Mouse (Mus musculus) B cell, adult 2 months (primary cell): ENCODE results near the gene Thsd7b.

ENCODE experiments used
- DNase-seq, 2 experiments: peaks; one replicate each; pipeline ENCODE4 v3.0.0; 2022

Thsd7b gene

DNA sequence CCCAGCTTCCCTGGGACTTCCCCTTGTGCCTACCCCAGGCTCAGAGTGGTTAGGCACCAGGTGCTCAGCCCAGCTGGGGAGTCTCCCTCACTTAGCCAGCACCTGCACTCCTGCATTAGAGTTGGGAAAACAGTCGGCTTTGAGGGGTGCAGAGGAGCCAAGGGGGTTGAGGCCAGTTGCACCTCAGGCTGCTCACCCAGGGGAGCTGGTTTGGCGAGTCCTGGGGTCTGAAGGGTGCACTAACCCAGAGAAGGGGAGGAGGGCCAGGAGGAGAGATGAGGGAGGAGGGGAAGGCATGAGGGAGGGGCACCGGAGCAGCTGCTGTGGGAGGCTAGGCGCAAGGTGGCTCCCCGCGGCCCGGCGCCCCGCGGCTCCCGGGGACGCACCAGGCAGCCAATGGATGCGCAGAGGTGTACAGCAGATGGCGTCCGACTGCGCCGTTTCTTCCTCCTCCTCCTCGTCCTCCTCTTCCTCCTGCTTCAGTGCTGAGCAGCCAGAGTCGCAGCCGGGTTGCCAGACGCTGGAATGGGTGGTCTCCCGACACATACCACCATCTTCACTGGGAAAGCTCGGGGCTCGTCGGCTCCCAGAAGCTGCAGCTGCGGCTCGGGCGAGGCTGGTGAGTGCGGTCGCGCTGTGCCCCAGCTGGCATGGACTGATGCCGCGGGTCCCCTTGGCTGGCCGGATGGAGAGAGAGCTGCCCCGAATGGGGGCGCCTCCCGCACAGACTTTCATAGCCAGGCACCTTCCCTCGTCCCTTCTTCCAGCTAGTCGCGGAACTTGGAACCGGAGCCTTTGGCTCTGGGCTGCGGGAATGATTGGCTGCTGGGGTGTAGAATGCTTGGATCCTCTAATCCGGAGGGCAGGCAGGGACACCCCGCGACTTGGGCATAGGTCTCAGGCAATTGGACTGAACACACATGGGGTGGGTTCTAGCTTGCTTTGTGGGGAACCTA, at the start of gene Thsd7b:
Thsd7b (plus strand) TSS at position 321 of the 956 bp plus-strand sequence.
- no peak for DNase-seq

DNA sequence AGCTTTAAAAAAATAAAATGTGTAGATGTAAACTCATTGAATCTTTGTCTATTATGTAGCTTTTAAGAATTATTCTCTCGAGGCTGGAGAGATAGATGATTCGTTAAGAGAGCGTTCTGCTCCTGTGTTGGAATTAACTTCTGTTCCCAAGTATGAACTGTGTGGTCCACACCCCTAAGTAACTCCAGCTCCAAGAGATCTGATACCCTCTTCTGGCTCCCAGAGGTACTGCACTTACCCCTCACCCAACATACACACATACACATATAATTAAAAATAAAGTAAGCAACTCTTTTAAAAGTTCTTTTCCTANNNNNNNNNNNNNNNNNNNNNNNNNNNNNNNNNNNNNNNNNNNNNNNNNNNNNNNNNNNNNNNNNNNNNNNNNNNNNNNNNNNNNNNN, 28.8 kb upstream of the Thsd7b start:
- peak; percentile 6 to 8 for DNase-seq

DNA sequence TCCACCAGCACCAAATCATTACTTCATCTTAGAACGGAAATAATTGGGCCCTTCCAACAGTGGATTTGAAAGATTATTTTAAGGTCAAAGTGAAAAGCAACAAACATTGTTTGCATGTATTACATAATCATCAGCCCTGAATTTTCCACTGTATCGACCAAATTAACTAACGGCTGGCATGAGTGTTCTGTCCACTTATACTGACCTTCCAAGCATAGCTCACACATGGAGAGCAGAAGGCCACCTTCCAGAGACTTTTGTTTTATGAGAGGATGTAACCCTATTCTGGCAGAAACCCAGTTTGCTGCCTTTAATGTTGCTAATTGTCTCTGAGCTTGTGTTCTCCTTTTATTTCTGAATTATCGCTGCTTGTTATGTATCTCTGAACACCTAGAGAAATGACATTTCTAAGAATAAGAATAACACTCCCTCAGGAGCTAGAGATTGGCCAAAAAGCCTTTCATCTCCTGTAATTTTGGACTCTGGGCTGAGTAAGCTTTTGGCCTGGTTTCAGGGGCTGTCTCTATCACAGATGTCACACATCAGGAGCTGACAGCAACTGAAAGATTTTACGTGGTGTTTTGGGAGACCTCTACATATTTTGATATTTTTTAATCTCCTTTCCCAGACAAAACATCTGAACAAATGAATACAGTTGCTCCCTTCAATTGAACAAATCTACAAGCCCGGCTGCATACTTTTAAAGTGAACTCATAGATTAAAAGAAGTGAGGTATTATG, 22.2 kb upstream of the Thsd7b start:
- DNase-seq, result no peak

- no peak for DNase-seq
These were observed 6.4 kb upstream of the Thsd7b start for GRCm38 (mm10) chr1:129266684-129267083.

DNA sequence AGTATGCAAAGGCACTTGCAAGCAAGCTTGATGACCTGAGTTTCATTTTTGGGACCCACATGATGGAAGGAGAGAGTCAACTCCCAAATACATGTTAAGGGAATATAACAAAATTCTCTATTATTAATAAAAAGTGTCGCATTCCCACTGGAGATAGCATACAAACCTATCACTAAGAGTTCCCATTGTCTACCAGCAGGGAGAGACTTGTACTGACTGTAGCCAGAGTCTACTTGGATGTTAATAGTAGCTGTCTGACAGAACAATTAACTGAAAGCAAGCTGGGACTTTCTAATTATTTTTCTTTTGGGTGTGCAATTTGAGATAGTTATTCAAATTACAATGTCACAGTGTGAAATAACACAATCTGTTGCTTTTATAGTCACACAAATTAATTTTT, 31.1 kb downstream of the Thsd7b start:
- no peak for DNase-seq

DNA sequence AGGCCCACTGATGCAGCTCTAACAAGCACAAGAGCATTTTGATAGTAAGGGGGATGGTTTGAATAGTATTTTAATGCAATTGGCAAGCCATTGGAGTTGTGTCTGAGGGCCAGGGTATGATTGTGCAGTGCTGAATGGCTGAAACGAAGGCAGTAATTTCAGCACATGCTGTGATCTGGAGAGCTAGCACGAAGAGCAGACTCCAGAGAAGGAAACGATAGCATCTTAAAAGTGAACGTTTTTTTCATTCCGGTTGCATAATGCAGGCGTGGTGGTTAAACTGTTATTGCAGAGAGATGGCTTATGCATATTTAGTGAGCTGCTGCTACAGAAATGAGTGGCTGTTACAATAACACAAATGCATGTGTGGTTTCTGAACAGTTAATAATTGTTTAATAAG, 51.3 kb downstream of the Thsd7b start:
- no peak for DNase-seq

- no peak for DNase-seq
These were observed 51.7 kb downstream of the Thsd7b start for GRCm38 (mm10) chr1:129324798-129325197.

GRCm38 (mm10) chr1:129356631-129357030, 83.5 kb downstream of the Thsd7b start:
- no peak for DNase-seq

GRCm38 (mm10) chr1:129357378-129357777, 84.3 kb downstream of the Thsd7b start:
- no peak for DNase-seq

DNA sequence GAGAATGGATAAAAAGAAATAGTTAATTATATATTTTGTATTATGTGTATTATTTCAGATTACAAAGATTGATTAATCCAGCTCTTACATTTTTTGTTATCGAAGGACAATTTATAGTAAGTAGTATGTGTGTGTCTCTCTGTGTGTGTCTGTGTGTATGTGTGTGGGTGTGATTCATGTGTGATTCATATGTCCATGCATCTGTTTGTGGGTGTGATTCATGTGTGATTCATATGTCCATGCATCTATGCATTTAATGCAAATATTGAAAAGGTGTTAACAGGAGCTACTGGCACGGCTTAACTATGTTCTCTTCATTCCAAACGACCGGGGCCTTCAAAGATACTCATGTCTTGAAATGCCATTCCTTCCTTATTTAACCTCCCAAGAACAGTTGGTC, 90.3 kb downstream of the Thsd7b start:
- DNase-seq, result no peak

DNA sequence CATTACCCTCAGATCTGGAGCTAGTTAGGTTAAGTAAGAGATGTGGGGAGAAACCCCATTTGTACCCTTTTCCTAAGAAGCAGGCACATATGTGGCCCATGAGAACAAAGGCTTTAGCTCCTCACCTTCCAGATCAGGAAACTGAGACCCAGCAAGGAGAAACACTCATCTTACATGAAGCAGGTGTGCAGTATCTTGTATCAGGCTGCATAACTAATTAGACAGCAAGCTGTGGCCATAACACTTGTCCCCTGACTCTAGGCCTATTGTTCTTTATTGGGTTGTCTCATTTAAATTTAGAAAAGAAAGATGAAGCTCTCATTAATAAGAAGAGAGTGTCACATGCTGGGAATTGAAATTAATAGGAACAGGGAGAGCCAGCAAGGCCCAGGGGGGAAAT, 91.7 kb downstream of the Thsd7b start:
- DNase-seq, result no peak

DNA sequence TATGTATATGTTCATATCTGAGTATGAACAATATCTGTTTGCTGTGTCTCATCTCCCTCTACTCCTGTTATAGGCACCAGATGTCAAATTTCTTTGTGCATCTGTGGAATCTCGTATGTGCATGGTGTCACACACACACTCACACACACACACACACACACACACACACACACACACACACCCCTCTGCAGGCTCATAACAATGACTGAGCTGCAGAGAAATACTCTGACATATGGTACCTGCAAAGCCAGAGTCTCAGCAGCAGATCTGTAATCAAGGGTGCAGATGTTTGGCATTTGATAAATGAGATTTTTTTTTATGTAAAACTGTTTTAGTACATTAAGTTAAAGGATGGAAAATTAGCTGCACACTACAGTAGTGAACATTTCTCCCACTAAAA, 92.5 kb downstream of the Thsd7b start:
- no peak for DNase-seq

- no peak for DNase-seq
These were observed 113.4 kb downstream of the Thsd7b start for GRCm38 (mm10) chr1:129386479-129386878.

DNA sequence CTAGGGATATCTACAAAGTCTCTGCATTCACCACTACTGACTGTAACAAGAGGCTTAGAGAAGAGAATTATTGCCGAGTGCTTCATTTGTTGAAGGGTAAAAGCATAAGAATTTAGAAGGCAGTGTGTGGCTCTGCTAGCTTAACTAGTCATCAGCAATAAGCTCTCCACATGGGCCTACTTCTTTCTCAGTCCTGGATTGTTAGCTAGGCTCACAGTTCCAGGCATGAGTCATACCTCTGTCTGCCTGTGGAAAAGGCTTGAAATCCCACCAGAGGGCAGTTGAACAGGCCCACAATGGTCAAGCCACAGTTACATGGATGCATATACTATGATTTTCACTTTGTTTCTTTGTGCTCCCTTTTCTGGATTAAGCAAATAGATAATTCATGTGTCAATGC, 138.5 kb downstream of the Thsd7b start:
- DNase-seq, result no peak

DNA sequence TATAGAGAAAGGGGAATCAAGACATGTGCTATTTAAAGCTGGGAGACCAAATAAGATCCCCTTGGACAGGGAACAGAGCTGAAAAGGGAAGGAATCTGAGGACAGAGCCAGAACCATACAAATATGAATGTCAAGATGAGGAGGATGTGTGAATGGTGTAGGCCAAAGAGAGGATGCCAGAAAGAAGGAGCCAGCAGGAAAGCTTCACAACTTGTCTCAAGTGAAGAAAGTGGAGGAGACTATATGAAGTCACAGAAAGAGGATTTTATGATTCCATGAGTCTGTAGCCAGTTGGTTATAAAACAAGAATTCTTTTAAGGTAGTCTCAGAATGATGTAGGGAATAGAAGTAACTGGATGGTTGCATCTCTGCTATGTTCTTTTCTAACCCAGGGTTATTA, 148.5 kb downstream of the Thsd7b start:
- no peak for DNase-seq

GRCm38 (mm10) chr1:129464414-129464813, 191.3 kb downstream of the Thsd7b start:
- no peak for DNase-seq

DNA sequence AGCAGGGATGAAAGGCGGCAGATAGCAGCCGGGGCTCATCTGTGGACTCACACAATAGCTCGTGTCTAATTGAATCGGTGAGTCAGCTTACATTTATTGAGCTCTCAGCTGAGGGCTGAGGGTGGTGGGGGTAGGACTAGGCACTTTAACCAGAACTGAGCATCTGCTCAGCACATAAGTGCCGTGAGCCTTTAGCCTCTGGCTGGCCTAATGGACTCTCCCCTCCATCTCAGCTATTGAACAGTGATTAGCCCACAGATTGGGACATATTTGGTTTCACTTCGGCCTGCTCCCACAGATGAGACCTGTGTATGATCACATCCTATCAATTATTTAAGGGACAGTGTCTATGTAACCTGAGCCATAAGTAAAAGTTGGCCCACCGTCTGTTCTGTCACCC, 200.4 kb downstream of the Thsd7b start:
- DNase-seq, result no peak

DNA sequence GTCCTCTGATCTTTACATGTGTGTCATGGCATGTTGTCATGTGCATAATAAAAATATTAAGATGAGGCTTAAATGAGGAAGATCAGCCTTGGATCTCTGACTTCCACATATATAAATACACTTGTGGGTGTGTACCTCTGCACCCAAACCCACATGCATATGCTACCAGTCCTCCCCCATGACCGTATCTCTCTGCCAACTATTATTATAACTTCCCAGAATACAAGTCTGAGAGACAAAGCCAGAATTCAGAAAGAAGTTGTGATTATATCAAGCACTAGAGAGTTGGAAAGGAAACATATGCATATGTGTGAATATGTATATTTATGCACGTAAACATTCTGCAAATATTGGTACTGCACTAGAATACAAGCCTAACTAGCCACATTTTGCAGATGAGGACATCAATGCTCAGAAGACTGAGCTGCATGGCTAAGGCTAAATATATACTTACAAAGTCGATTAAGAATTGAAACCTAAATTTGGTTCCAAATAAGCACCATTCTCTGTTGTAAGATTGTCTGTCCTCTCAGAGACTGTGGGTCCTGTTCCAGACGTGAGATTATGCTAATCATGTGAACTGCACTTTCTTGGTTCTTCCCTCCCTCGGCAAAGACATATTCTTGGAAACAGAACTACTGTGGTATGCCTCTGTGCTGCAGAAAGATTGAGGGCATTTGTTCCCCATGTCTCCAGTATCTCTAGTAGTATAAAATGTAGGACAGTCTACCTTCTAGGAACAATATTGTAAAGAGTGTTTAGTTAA, 211.3 kb downstream of the Thsd7b start:
- no peak for DNase-seq

DNA sequence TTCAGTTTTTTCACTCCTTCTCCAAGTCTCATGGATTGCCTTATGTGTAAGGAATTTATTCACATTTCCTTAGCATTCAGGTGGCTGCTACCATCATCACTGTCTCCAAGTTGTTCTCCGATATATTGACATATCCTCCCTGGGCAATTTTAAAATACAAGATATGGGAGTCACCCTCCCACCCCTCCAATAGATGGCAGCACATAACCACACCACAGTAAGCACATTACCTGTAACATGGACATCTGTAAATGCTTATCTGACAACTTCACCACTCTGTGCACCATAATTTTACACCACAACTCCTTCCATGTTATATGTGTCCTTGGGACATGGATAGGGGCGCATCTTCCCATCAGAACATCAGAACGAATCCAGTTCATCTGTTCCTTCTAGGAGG, 218.0 kb downstream of the Thsd7b start:
- no peak for DNase-seq

DNA sequence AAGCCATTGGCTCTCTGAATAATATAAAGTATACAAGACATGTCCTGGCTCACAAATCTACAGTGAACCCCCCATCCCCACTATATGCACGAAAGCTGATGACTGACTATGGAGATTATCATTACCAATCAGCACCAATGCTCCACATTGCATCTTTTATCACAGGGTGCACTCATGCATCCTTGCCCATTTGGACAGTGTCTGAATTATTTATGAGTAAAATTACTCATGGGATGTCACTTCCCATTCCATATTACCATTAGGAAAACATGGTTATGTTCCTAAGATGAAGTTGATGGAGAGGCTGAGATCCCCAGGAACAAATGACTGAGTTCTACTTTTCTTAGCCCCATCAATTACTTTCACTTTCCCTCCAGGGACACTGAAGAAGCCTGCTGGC, 220.8 kb downstream of the Thsd7b start:
- DNase-seq, result no peak

DNA sequence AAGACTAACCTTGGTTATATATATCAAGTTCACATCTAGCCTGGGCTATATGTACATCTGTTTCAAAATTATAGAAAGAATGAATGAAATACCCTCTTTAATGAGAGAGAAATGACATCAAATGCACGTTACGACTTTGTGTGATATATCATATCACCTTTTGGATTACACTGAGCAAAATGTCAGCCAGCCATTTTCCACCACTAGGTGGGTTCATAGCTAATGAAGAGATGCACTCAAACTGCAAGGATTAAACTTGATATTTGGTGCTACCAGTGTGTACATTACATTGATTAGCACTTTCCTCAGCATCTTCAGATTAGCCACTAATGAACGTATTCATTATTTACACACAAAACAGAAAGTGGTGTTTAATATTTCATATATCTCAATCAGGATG, 228.6 kb downstream of the Thsd7b start:
- no peak for DNase-seq

DNA sequence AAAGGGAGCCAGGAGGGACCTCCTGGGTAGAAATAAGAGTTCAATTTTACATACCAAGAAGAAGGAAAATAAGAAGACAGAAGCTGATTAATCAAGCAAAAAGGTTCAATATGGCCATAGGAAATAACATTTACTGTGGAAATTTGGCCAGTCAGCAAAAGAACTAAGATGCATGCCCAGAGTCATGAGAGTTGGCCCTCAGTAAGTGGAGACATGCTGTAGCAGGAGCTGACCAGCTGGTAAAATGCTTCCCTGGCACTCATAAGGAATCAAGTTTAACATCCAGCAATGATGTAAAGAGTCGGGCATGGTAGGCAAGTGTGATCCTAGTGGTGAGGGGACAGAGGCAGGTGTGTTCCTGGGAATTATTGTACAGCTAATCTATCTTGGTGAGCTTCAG, 243.3 kb downstream of the Thsd7b start:
- no peak for DNase-seq

- no peak for DNase-seq
These were observed 246.6 kb downstream of the Thsd7b start for GRCm38 (mm10) chr1:129519751-129520150.
